Mouse (Mus musculus) Patski (cell line): ENCODE results near the gene Inava. TPM values are rescaled to one million over a fixed set of nuclear protein-coding genes. Genes with fewer than 3 reads are reported as not detected.

ENCODE experiments used
- ATAC-seq: fragments of 100-300 bp; one replicate; pipeline ENCODE4 v1.8.0; 2021
- CTCF ChIA-PET: fragments of 350-600 bp; sonication (Branson Sonifier 250); formaldehyde crosslinking; loops from one replicate; lab custom pipeline; 2022; ENCODE audit warnings: inconsistent platforms; lab: Charles Lee
- POLR2A ChIA-PET: fragments of 350-600 bp; sonication (Branson Sonifier 250); formaldehyde crosslinking; loops from one replicate; lab custom pipeline; 2022; ENCODE audit warnings: antibody characterized with exemption, inconsistent platforms; lab: Charles Lee
- DNase-seq: peaks from one replicate; pipeline ENCODE4 v3.0.0-alpha.2; 2011; ENCODE audit warnings: low read depth, low spot score
- H3K27me3 ChIP-seq: fragments of 371-371 bp; one replicate; pipeline ENCODE4 v1.5.1; 2021
- CTCF ChIP-seq: fragments of 100-300 bp; IDR thresholded peaks from one replicate; pipeline ENCODE4 v1.5.1; 2021
- in situ Hi-C: fragments of 300-500 bp; cut with MboI; formaldehyde crosslinking; loops from 3 replicates; pipeline ENCODE4 v1.11.1; 2018; ENCODE audit warnings: low pct_unique_long_range_greater_than_20kb, mixed read lengths
- polyA plus RNA-seq: library from polyadenylated mRNA; unstranded; gene quantifications from one replicate; pipeline ENCODE4 v1.2.3, GENCODE M21; 2021

Inava gene
- polyA plus RNA-seq, 1 experiment from 2014 or later: 21.6 TPM

DNA sequence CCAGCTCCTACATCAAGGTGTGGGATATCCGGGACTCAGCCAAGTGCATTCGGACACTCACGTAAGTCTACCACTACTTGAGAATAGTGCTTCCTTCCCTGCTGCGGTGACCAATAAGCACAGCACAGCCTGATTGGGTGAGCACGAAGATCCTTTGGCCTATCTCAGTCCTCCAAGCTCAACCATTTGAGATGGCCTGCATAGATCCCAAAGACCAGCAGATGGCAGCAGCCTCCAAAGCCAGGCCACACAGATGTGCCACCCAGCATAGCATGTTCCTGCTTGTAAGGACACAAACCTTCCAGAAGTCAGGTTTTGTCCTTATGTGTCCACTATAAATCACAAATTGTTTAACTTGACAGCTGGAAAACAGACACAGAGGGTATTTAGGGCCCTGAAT is 64.0 kb downstream of the Inava start:
- peak; percentile 19 for DNase-seq
- ChIA-PET CTCF (interaction anchor here (0.6 to 1.9 kb wide), 24 partner anchors 9 to 355 kb away, joined by 3 to 11 read pairs (median 4); no protein-coding TSS in a partner anchor), POLR2A (no interaction called here)
- in situ Hi-C loops: loop anchor here (5.0 kb wide), 3 partner anchors 92 to 292 kb away; partner anchors contain the start of gene Gpr25
- no peaks in the 10 kb centered on the region for H3K27me3 ChIP-seq
- TF ChIP-seq CTCF: no peak
- no peak for ATAC-seq

DNA sequence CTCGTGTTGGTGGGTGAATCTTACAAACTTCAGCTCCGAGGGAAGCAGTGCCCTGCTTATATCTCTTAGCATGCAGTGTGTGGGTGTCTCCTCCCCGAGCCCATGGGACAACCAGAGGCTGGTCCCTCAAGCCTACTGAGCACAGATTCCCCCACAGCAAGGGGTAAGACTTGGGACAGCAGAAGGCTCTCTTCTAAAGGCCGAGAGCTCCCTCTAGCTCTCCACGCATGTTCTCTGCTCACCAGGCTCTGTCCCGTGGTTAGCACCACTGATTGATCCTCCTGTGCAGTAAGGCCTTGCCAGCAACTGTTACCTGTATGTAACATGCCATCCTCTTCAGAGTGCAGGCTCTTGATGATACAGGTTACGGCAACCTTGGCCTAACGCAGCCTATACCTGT is 66.4 kb downstream of the Inava start:
- ChIA-PET CTCF (interaction anchor here (0.6 to 4.3 kb wide), 14 partner anchors 20 to 296 kb away, joined by 3 to 46 read pairs (median 4); partner anchors contain the start of gene Ascl5), POLR2A (no interaction called here)
- in situ Hi-C loops: loop anchor here (10.0 kb wide), 1 partner anchor 53 kb away; no protein-coding TSS in a partner anchor
- ATAC-seq: no peak
- TF ChIP-seq CTCF: no peak
- no peaks in the 10 kb centered on the region for H3K27me3 ChIP-seq
- peak; percentile 4 for DNase-seq

DNA sequence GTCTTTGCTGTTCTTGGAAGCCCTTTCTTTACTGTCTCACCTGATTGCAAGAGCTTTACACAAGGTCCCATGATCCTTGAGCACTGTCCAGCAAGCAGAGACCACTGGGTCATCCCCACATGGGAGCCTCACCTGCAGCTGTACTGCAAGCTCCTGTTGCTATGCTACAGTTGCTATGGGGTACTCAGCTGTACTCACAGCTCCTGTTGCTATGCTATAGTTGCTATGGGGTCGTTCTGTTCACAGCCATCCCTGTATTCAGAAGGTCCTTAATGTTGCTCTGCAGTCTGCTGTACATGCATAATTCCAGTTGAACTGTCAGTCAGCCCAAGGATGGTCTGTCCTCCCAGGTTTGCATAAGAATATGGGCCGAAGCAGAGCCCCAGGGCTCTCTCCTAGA is 68.6 kb downstream of the Inava start:
- no peak for TF ChIP-seq CTCF
- in situ Hi-C loops: loop anchor here (10.0 kb wide), 1 partner anchor 51 kb away; no protein-coding TSS in a partner anchor
- CTCF ChIA-PET: interaction anchor here (2.5 to 4.3 kb wide), 2 partner anchors 11 to 49 kb away, joined by 12 to 46 read pairs; no protein-coding TSS in a partner anchor
- POLR2A ChIA-PET: no interaction called here
- DNase-seq (no peak), ATAC-seq (no peak)
- no peaks in the 10 kb centered on the region for H3K27me3 ChIP-seq

Other genes starting within 250 kb of the Inava start
- not detected for gene Igfn1, start 227.9 kb downstream of the Inava start, polyA plus RNA-seq
- gene Tmem9, start 226.1 kb downstream of the Inava start, polyA plus RNA-seq: 122 TPM
- gene Ascl5, start 183.5 kb downstream of the Inava start, polyA plus RNA-seq: not detected
- gene Cacna1s, start 181.5 kb downstream of the Inava start, polyA plus RNA-seq: not detected
- gene Kif21b, start 102.9 kb downstream of the Inava start, polyA plus RNA-seq: 2.4 TPM
- gene Mroh3, start 21.4 kb downstream of the Inava start, polyA plus RNA-seq: 0.91 TPM
- gene Gpr25, start 26.6 kb upstream of the Inava start, polyA plus RNA-seq: not detected
- 36.8 TPM for gene Camsap2, start 111.8 kb upstream of the Inava start, polyA plus RNA-seq
- gene Ddx59, start 181.0 kb upstream of the Inava start, polyA plus RNA-seq: 15.7 TPM
- 5.6 TPM for gene Kif14, start 232.1 kb upstream of the Inava start, polyA plus RNA-seq